ENCODE assay signal across 9 mouse cellular contexts in genomic region chr3:154816801-154817625, GRCm38 (mm10).
DNase-seq lines count a peak whose midpoint lies in the region; ATAC-seq and TF ChIP-seq lines count a peak whose summit lies in the region.
"Had no signal": no experiment of that assay in that cellular context is flagged by ENCODE, and none has a peak within 500 bp of the region (broad histone marks: within the 10 kb centered on the region; RNA-seq: fewer than 3 reads in every experiment).

No protein-coding gene starts in this region.

- DNase-seq in Patski (ENCODE audit: low read depth, low spot score): no peak
- peak; percentile 45 to 70 for DNase-seq in lung, adult 18-20 months
- DNase-seq in right cerebral cortex, postnatal 14 days: peak; percentile 43
- DNase-seq in spleen, postnatal 36 days (ENCODE audit: low spot score in 2 of 2): no peak
- DNase-seq in adrenal gland, postnatal 10 days: no peak

- peak overlapping the region; percentile 22 for H3K4me3 ChIP-seq in forebrain, embryonic 12.5 days (replicated peaks)
- H3K4me3 ChIP-seq in hindbrain, embryonic 12.5 days: peak overlapping the region; percentile 19
- H3K4me3 ChIP-seq: limb, embryonic 15.5 days had no signal

- peaks cover 20% of the 10 kb centered on the region for H3K4me1 ChIP-seq in forebrain, embryonic 12.5 days
- peaks cover 9% of the 10 kb centered on the region; the same call in 1 of the 2 replicates for H3K4me1 ChIP-seq in hindbrain, embryonic 12.5 days
- H3K4me1 ChIP-seq: limb, embryonic 15.5 days had no signal

- H3K27ac ChIP-seq in forebrain, embryonic 12.5 days: peak overlapping the region; percentile 74
- H3K27ac ChIP-seq in hindbrain, embryonic 12.5 days: peak overlapping the region; percentile 8; the same call in 1 of the 2 replicates
- H3K27ac ChIP-seq: limb, embryonic 15.5 days had no signal

- H3K9ac ChIP-seq in forebrain, embryonic 12.5 days: no peak overlapping the region
- H3K9ac ChIP-seq in hindbrain, embryonic 12.5 days: no peak overlapping the region; the same call in 1 of the 2 replicates
- H3K9ac ChIP-seq: limb, embryonic 15.5 days had no signal

- ATAC-seq in Patski: peak; percentile 37
- ATAC-seq in forebrain, embryonic 12.5 days (ENCODE audit: low FRiP score): peak; percentile 90
- ATAC-seq in hindbrain, embryonic 12.5 days (ENCODE audit: low FRiP score): peak; percentile 83
- no peak for ATAC-seq in megakaryocyte-erythroid progenitor cell, adult 5-6 weeks (replicated peaks; ENCODE audit: low FRiP score, low TSS enrichment, poor library complexity, severe bottlenecking)

- in situ Hi-C loops in Patski (cut with MboI; ENCODE audit: low pct_unique_long_range_greater_than_20kb): no loop called here

- no peaks in the 10 kb centered on the region for H3K36me3 ChIP-seq in forebrain, embryonic 12.5 days (replicated peaks)
- no peaks in the 10 kb centered on the region for H3K36me3 ChIP-seq in hindbrain, embryonic 12.5 days
- H3K36me3 ChIP-seq: limb, embryonic 15.5 days had no signal

- POLR2A ChIA-PET in Patski (lab: Charles Lee): no interaction called here

- peak overlapping the region; percentile 50 for H3K4me2 ChIP-seq in forebrain, embryonic 12.5 days
- H3K4me2 ChIP-seq in hindbrain, embryonic 12.5 days (replicated peaks): peak overlapping the region; percentile 43
- H3K4me2 ChIP-seq: limb, embryonic 15.5 days had no signal

- no peaks in the 10 kb centered on the region for H3K27me3 ChIP-seq in Patski
- peaks cover 9% of the 10 kb centered on the region; the same call in 1 of the 2 replicates for H3K27me3 ChIP-seq in forebrain, embryonic 12.5 days
- no peaks in the 10 kb centered on the region for H3K27me3 ChIP-seq in hindbrain, embryonic 12.5 days

- TF ChIP-seq CTCF in Patski (IDR thresholded peaks at IDR 0.05): no peak

- WGBS in forebrain, embryonic 12.5 days: 11% methylated on average over 19 of the region's 19 CpGs
- 40% methylated on average over 19 of the region's 19 CpGs for WGBS in hindbrain, embryonic 12.5 days

- CTCF ChIA-PET in Patski (lab: Charles Lee): interaction anchor here (1.0 to 1.6 kb wide), 5 partner anchors 15 to 131 kb away, joined by 3 to 5 read pairs (median 3); no protein-coding TSS in a partner anchor

- H3K9me3 ChIP-seq in forebrain, embryonic 12.5 days: no peaks in the 10 kb centered on the region
- no peaks in the 10 kb centered on the region for H3K9me3 ChIP-seq in hindbrain, embryonic 12.5 days (replicated peaks)
- H3K9me3 ChIP-seq: limb, embryonic 15.5 days had no signal

Comparison
In these comparisons a context has a peak if more than half of its experiments do, and no peak if none do; other contexts are left out.
1. DNase-seq: peak in lung, adult 18-20 months (2 of 2) and right cerebral cortex, postnatal 14 days (single experiment); none in Patski (single experiment), spleen, postnatal 36 days (0 of 2) and adrenal gland, postnatal 10 days (single experiment).